19 mouse cellular contexts compared by ENCODE assay signal in genomic region chr19:51268978-51269556, GRCm38 (mm10).
A peak's percentile ranks its signal among the peaks of the same experiment; 100 is the strongest.
DNase-seq lines count a peak whose midpoint lies in the region; ATAC-seq and TF ChIP-seq lines count a peak whose summit lies in the region.
"Had no signal": no experiment of that assay in that cellular context is flagged by ENCODE, and none has a peak within 500 bp of the region (broad histone marks: within the 10 kb centered on the region; RNA-seq: fewer than 3 reads in every experiment).

No protein-coding gene starts in this region.

- no peak overlapping the region for H3K4me2 ChIP-seq in forebrain, postnatal 0 days (ENCODE audit: low read depth)
- H3K4me2 ChIP-seq in midbrain, embryonic 12.5 days (replicated peaks) = 0 out of 2 replicates have a peak overlapping the region, but pooled peaks have one; percentile 11
- H3K4me2 ChIP-seq: embryonic facial prominence, embryonic 15.5 days; heart, embryonic 13.5 days; limb, embryonic 12.5 days; neural tube, embryonic 12.5 days; stomach, embryonic 15.5 days had no signal

- no peak overlapping the region for H3K4me3 ChIP-seq in forebrain, postnatal 0 days (ENCODE audit: low read depth, low read length)
- H3K4me3 ChIP-seq in midbrain, embryonic 12.5 days = no peak overlapping the region
- H3K4me3 ChIP-seq: embryonic facial prominence, embryonic 15.5 days; heart, embryonic 13.5 days; limb, embryonic 12.5 days; neural tube, embryonic 12.5 days; stomach, embryonic 15.5 days had no signal

- H3K9me3 ChIP-seq in forebrain, postnatal 0 days (ENCODE audit: low read length) = no peaks in the 10 kb centered on the region
- H3K9me3 ChIP-seq in midbrain, embryonic 12.5 days = no peaks in the 10 kb centered on the region
- H3K9me3 ChIP-seq: embryonic facial prominence, embryonic 15.5 days; G1E; heart, embryonic 13.5 days; limb, embryonic 12.5 days; neural tube, embryonic 12.5 days; stomach, embryonic 15.5 days had no signal

- peak; percentile 34 for DNase-seq in MN1 (ENCODE audit: low spot score)
- DNase-seq in brain, embryonic 14.5 days (ENCODE audit: low read depth) = peak; percentile 71
- peak; percentile 27 for DNase-seq in forebrain, postnatal 0 days
- DNase-seq in thymus, postnatal 36 days = no peak
- no peak for DNase-seq in left cerebral cortex, postnatal 14 days (ENCODE audit: low spot score in 2 of 2)
- DNase-seq in adipocyte (ENCODE audit: low spot score) = no peak
- no peak for DNase-seq in urinary bladder, adult 18-20 months (ENCODE audit: low spot score in 2 of 2)
- DNase-seq: adrenal gland, postnatal 25 days; cerebellum, postnatal 10 days; kidney, adult 18-20 months; kidney, postnatal 25 days; lung, postnatal 14 days had no signal

- no peak for TF ChIP-seq CTCF in brain, embryonic 14.5 days (IDR thresholded peaks at IDR 0.05; ENCODE audit: borderline replicate concordance, extremely low read depth, insufficient read depth, insufficient read length)
- TF ChIP-seq CTCF in forebrain, postnatal 0 days (IDR thresholded peaks at IDR 0.05; ENCODE audit: low read depth) = no peak

- no peaks in the 10 kb centered on the region for H3K27me3 ChIP-seq in forebrain, postnatal 0 days (ENCODE audit: insufficient read depth, low read length)
- no peaks in the 10 kb centered on the region for H3K27me3 ChIP-seq in midbrain, embryonic 12.5 days
- H3K27me3 ChIP-seq: embryonic facial prominence, embryonic 15.5 days; heart, embryonic 13.5 days; limb, embryonic 12.5 days; neural tube, embryonic 12.5 days; stomach, embryonic 15.5 days had no signal

- 12% methylated on average over 4 of the region's 4 CpGs for WGBS in forebrain, postnatal 0 days
- 13% methylated on average over 4 of the region's 4 CpGs for WGBS in midbrain, embryonic 12.5 days

- no peak for ATAC-seq in forebrain, postnatal 0 days
- peak; percentile 62 for ATAC-seq in midbrain, embryonic 12.5 days (ENCODE audit: low FRiP score, low read depth)

- H3K36me3 ChIP-seq in forebrain, postnatal 0 days (ENCODE audit: insufficient read depth) = no peaks in the 10 kb centered on the region
- no peaks in the 10 kb centered on the region for H3K36me3 ChIP-seq in midbrain, embryonic 12.5 days
- H3K36me3 ChIP-seq: embryonic facial prominence, embryonic 15.5 days; G1E; heart, embryonic 13.5 days; limb, embryonic 12.5 days; neural tube, embryonic 12.5 days; stomach, embryonic 15.5 days had no signal

- intact Hi-C loops in left cerebral cortex, postnatal 14 days (cut with DNase I) = no loop called here

- H3K9ac ChIP-seq in forebrain, postnatal 0 days = no peak overlapping the region
- H3K9ac ChIP-seq in midbrain, embryonic 12.5 days (replicated peaks) = no peak overlapping the region
- H3K9ac ChIP-seq: embryonic facial prominence, embryonic 15.5 days; heart, embryonic 13.5 days; limb, embryonic 12.5 days; neural tube, embryonic 12.5 days; stomach, embryonic 15.5 days had no signal

- H3K27ac ChIP-seq in forebrain, postnatal 0 days (ENCODE audit: low read depth, low read length) = no peak overlapping the region
- H3K27ac ChIP-seq in midbrain, embryonic 12.5 days (replicated peaks) = peak overlapping the region; percentile 27
- H3K27ac ChIP-seq: embryonic facial prominence, embryonic 15.5 days; heart, embryonic 13.5 days; limb, embryonic 12.5 days; neural tube, embryonic 12.5 days; stomach, embryonic 15.5 days had no signal

- TF ChIP-seq POLR2A in brain, embryonic 14.5 days (IDR thresholded peaks at IDR 0.05; ENCODE audit: borderline replicate concordance, extremely low read depth, insufficient read depth, insufficient read length, poor library complexity, severe bottlenecking) = no peak

- H3K4me1 ChIP-seq in forebrain, postnatal 0 days (ENCODE audit: insufficient read depth) = no peaks in the 10 kb centered on the region
- peaks cover 7% of the 10 kb centered on the region; the same call in 1 of the 2 replicates for H3K4me1 ChIP-seq in midbrain, embryonic 12.5 days
- H3K4me1 ChIP-seq: heart, embryonic 13.5 days; limb, embryonic 12.5 days; neural tube, embryonic 12.5 days; stomach, embryonic 15.5 days had no signal

Comparison
In these comparisons a context has a peak if more than half of its experiments do, and no peak if none do; other contexts are left out.
1. DNase-seq: peak in MN1 (single experiment), brain, embryonic 14.5 days (single experiment) and forebrain, postnatal 0 days (single experiment); none in thymus, postnatal 36 days (0 of 2), left cerebral cortex, postnatal 14 days (0 of 2), adipocyte (single experiment) and urinary bladder, adult 18-20 months (0 of 2).